Mouse (Mus musculus) heart, embryonic 10.5 days (tissue): ENCODE results near the gene Dedd. TPM values are rescaled to one million over a fixed set of nuclear protein-coding genes. Genes with fewer than 3 reads are reported as not detected.
"Not testable (repeated sequence)": the region's sequence is repeated elsewhere in the genome, so short reads cannot be mapped to it uniquely, and the experiment has no call there.

ENCODE experiments used
- DNase-seq: peaks from one replicate; pipeline ENCODE4 v3.0.0-alpha.2; 2017; ENCODE audit warnings: low spot score
- H3K27ac ChIP-seq: fragments of 300-500 bp; sonication (generic); 2 replicates; pipeline ENCODE4 v1.5.1; 2016; ENCODE audit warnings: mild to moderate bottlenecking
- H3K27me3 ChIP-seq: fragments of 300-500 bp; sonication (generic); 2 replicates; pipeline ENCODE4 v1.6.1; 2016; ENCODE audit warnings: mild to moderate bottlenecking; ENCODE audit not compliant: poor library complexity, insufficient read depth, severe bottlenecking
- H3K36me3 ChIP-seq: fragments of 300-500 bp; sonication (generic); 2 replicates; pipeline ENCODE4 v1.6.1; 2016; ENCODE audit warnings: mild to moderate bottlenecking, moderate library complexity
- H3K4me1 ChIP-seq: fragments of 300-500 bp; sonication (generic); 2 replicates; pipeline ENCODE4 v1.6.1; 2016; ENCODE audit warnings: mild to moderate bottlenecking
- H3K4me3 ChIP-seq: fragments of 300-500 bp; sonication (generic); 2 replicates; pipeline ENCODE4 v1.5.1; 2016; ENCODE audit warnings: mild to moderate bottlenecking, moderate library complexity
- H3K9me3 ChIP-seq: fragments of 300-500 bp; sonication (generic); 2 replicates; pipeline ENCODE4 v1.6.1; 2016; ENCODE audit warnings: mild to moderate bottlenecking, moderate library complexity
- WGBS: fragments of 180-500 bp; shearing (Covaris S2); methylation state at CpG from one replicate; pipeline ENCODE4 v1.1.7; 2016; 5-methylcytosine and 5-hydroxymethylcytosine counted together
- polyA plus RNA-seq: library from polyadenylated mRNA; unstranded; fragments of >200 nt; fragmentation: Nextera tagmentation; extraction: Ambion mirVana; gene quantifications from 2 replicates; pipeline ENCODE4 v1.2.1, GENCODE M21; 2016

The Dedd gene
- polyA plus RNA-seq, 1 experiment from 2014 or later = 43.8 TPM

DNA sequence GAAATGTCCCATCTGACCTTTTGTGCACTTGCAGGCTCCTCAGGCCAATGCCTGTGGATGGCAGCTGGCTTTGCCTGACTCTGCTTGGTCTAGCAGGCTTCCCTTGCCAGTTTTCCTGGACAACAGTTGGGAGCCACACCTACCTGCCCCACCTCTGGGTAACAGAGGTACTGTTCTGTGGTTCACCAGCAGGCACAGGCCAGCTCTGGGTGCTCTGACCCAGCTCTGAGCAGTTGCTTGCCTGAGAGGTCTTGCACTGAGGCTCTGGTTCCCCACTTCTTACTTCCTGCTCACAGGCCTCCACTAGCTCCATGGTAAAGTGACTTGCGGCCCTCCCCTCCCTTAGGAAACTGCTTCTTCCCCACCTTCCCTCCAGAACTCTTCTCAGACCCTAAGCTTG, 6.9 kb upstream of the Dedd start:
- H3K27ac ChIP-seq = no peak overlapping the region
- 78% methylated on average over 1 of the region's 1 CpGs for WGBS
- H3K4me3 ChIP-seq = no peak overlapping the region
- no peaks in the 10 kb centered on the region for H3K27me3 ChIP-seq
- DNase-seq = no peak
- H3K4me1 ChIP-seq = peaks cover 3% of the 10 kb centered on the region
- no peaks in the 10 kb centered on the region for H3K9me3 ChIP-seq
- H3K36me3 ChIP-seq = peaks cover 4% of the 10 kb centered on the region; the same call in 1 of the 2 replicates

DNA sequence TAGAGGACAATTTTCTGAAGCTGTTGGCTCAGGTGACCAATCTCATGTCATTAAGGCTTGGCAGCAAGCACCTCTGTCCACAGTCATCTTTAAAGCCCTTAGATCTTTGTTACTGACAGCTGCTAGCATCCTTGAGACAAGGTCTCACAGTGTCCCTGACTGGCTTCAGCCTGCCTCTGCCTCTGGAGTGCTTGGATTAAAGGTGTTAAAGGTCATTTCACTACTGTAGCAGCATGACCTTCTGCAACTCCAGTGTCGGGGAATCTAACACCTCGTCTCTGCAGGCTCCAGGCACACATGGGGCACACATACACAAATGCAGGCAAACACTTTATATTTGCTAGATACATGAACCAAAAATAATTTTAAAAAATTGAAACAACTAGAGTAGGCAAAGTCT, 3.4 kb upstream of the Dedd start:
- Histone ChIP-seq H3K36me3 (peaks cover 4% of the 10 kb centered on the region; the same call in 1 of the 2 replicates), H3K4me3 (no peak overlapping the region), H3K27me3 (no peaks in the 10 kb centered on the region), H3K27ac (no peak overlapping the region), H3K9me3 (no peaks in the 10 kb centered on the region), H3K4me1 (peaks cover 23% of the 10 kb centered on the region)
- 78% methylated on average over 2 of the region's 2 CpGs for WGBS
- DNase-seq = no peak

DNA sequence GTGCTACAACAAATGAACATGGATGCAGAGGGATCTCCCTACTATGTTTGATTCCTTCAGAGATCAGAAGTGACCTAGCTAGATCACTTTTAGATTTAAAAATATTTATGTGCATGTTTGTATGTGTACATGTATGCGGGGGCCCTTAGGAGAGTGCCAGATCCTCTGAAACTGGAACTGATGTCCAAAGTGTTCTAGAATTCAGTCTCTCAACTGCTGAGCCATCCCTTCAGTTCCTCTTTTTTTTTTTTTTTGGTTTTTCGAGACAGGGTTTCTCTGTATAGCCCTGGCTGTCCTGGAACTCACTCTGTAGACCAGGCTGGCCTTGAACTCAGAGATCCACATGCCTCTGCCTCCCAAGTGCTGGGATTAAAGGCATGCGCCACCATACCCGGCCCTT, 2.4 kb upstream of the Dedd start:
- H3K4me1 ChIP-seq = peaks cover 31% of the 10 kb centered on the region
- not testable (repeated sequence) for H3K4me3 ChIP-seq, H3K27ac ChIP-seq, DNase-seq, H3K27me3 ChIP-seq, H3K36me3 ChIP-seq, H3K9me3 ChIP-seq
- 86% methylated on average over 4 of the region's 4 CpGs for WGBS

DNA sequence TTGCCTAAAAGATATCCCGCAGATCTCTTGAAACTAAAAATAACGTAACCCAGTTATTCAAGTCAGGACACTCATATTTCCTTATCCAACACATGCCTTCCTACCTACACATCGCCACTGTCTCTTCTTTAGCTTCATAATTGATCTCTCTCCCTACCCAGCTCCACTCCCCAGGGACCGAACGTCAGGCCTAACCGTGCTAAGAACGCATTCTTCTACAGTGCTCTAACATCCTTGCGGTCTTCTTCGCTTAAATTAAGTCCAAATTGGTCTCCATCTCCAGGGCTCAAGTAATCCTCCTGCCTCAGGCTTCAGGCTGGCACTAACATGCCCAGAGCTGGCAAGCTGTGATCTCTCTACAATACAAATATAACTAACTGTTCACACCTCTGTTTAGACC, 701 bp upstream of the Dedd start:
- Histone ChIP-seq H3K4me3 (peak overlapping the region; percentile 94), H3K4me1 (peaks cover 41% of the 10 kb centered on the region), H3K36me3 (peaks cover 4% of the 10 kb centered on the region; the same call in 1 of the 2 replicates), H3K27me3 (no peaks in the 10 kb centered on the region), H3K9me3 (no peaks in the 10 kb centered on the region), H3K27ac (peak overlapping the region; percentile 100)
- WGBS = 37% methylated on average over 9 of the region's 9 CpGs
- no peak for DNase-seq

DNA sequence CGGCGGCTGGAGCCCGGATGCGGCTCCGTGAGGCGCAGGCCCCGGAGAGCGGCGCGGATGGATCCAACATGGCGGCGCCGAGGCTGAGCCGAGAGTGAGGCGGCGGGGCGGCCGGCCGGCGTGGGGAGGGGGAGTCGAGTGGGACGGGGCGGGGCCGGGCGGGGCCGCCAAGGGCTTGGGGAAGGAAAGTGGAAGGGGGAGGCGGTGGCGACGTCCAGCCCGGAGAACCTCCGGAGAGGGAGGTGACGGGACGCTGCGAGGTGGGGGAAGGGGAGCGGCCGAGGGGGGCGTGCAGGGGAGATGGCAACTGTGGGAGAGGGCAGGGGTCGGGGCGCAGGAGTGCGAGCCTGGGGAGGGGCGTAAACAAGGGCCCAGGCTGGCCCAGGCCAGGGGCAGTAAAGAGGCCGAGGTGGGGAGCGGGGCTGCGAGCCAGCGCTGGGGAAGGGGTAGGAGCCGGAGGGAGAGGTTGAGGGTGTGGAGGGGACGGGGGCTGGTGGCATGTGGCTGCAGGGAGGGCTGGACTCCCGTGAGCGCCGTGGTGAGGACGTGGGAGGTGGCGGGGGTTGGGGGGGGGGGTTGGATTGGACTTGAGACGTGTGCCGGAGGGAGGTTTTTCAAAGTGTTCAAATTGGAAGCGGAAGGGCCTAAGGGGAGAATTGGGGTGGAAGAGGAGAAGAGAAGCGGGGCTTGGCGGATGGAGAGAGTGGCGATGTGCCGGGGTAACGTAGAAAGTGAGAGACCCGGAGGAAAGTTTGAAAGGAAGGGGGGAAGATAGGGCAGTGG, 679 bp downstream of the Dedd start:
- peak overlapping the region; percentile 94 for H3K4me3 ChIP-seq
- no peaks in the 10 kb centered on the region for H3K27me3 ChIP-seq
- H3K4me1 ChIP-seq = peaks cover 46% of the 10 kb centered on the region
- peak; percentile 93 for DNase-seq
- peaks cover 6% of the 10 kb centered on the region for H3K36me3 ChIP-seq
- WGBS = under 1% methylated on average over 59 of the region's 61 CpGs
- peak overlapping the region; percentile 100 for H3K27ac ChIP-seq
- no peaks in the 10 kb centered on the region for H3K9me3 ChIP-seq

DNA sequence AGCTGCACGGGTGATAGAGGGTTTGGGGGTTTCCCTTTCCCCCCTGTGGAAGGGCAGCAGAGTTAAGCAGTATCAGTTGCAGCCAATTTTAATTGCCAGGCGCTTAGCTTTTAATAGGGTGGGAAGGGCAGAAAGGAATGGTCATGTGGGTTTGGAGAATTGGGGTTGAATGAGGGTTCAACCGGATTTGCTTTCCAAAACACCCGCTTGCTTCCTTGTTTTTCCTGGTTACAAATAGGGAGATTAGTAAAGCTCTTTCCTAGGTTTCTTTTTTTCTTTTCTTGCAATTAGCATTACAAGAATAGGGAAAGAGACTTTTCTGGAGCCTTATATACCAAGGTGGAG, 1.2 kb downstream of the Dedd start:
- Histone ChIP-seq H3K36me3 (peaks cover 3% of the 10 kb centered on the region; the same call in 1 of the 2 replicates), H3K4me3 (peak overlapping the region; percentile 94), H3K4me1 (peaks cover 47% of the 10 kb centered on the region), H3K27me3 (no peaks in the 10 kb centered on the region), H3K27ac (peak overlapping the region; percentile 100), H3K9me3 (no peaks in the 10 kb centered on the region)
- DNase-seq = no peak
- WGBS = 1% methylated on average over 4 of the region's 4 CpGs

DNA sequence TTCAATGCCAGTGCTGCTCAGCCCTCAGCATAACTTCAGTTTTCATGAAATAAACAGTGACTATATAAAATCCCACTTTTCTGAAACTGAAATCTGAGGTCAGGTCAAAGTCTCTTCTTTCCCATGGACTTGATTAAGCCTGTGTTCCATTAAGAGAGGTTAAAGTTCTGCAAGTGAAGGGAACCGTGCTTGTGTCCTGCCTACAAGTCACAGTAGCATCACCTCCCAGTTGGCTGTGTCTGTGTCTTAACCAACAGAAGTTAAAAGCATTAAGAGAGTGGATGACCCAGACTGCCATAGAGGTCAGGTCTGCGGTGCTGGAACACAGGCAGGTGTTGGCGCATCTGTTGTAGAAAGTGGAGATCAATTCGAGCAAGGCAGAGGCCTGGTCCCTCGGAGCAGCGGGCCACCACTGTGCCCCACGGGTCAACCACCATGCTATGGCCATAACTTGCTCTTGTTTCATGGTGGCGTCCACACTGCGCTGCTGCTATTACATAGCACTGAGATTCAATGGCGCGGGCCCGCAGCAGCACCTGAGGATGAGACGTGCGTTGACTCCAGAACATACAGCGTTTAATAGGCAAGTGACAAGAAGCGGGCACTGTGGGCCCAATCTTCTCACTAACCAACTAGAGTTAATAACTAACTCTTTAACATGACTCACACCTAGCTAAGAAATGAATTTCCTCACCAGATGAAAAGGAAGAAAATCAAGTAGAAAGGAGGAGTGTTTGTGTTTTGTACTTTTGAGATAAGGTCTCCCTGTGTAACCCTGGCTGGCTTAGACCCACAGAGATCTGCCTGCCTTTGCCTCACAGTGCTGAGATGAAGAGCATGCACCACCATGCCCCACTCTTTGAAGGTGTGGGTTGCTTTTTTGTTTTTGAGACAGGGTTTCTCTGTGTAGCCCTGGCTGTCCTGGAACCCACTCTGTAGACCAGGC, 13.6 kb downstream of the Dedd start:
- H3K27me3 ChIP-seq = no peaks in the 10 kb centered on the region
- H3K4me3 ChIP-seq = no peak overlapping the region
- no peak overlapping the region for H3K27ac ChIP-seq
- 0 out of 2 replicates have a peak, but pooled peaks cover 6% of the 10 kb centered on the region for H3K9me3 ChIP-seq
- H3K36me3 ChIP-seq = peaks cover 59% of the 10 kb centered on the region
- H3K4me1 ChIP-seq = peaks cover 9% of the 10 kb centered on the region; the same call in 1 of the 2 replicates
- no peak for DNase-seq
- 93% methylated on average over 16 of the region's 16 CpGs for WGBS

DNA sequence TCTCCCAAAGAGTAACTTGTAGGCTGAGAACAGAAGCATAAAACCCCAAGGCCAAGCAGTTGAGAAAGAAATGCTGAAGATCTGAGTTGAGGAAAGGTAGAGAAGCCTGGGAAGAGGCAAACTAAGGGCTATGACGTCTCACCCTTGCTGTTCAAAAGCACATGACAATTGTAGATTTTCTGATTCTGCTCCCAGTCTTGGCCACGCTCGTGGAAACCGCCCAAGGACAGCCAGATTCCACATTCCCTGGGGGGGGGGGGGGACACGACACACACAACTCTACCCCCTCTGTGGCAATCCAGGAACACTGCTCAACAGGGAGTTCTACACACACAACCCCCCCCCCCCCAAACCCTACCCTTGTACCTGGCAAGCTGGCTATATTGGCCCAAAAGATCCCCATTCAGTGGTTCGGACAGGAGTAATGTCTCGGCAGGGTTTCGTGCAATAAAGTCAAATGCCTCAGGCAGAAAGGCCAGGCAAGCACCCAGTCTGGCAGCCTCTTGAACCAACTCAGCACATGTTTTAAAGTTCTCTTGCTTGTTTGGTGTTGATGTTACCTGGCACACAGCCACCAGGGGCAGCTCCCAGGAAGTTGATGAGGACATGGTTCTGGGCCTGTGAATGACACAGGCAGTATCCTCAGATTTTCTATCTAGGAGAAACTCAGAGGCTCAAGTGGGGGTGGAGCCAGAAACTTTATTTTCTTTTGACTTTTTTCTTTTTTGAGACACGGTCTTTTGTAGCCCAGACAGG, 15.2 kb downstream of the Dedd start:
- Histone ChIP-seq H3K36me3 (peaks cover 50% of the 10 kb centered on the region), H3K9me3 (0 out of 2 replicates have a peak, but pooled peaks cover 6% of the 10 kb centered on the region), H3K4me3 (no peak overlapping the region), H3K27ac (no peak overlapping the region), H3K27me3 (no peaks in the 10 kb centered on the region), H3K4me1 (peaks cover 9% of the 10 kb centered on the region; the same call in 1 of the 2 replicates)
- peak; percentile 79 for DNase-seq
- WGBS = 80% methylated on average over 9 of the region's 9 CpGs

DNA sequence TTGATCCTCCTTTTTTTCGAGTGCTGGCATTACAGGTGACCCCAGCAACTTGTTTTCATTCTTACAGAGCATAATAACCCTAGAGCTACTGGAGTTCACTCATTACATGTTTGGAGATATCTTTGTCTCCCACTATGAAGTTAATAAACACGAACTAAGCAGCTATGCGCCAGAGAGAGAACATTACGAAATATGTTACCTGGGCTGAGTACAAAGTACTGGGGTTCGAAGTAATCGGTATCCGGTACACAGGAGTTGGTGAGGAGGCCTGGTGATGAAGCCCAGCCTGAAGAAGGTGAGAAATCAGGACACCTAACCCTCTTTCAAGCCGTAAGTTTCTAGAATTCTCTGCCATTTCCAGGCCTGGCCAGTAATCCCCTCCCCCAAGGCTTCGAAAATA, 15.8 kb downstream of the Dedd start:
- WGBS = 71% methylated on average over 9 of the region's 9 CpGs
- H3K4me1 ChIP-seq = peaks cover 9% of the 10 kb centered on the region; the same call in 1 of the 2 replicates
- H3K27ac ChIP-seq = peak overlapping the region; percentile 93; the same call in 1 of the 2 replicates
- DNase-seq = no peak
- H3K36me3 ChIP-seq = peaks cover 44% of the 10 kb centered on the region
- H3K4me3 ChIP-seq = peak overlapping the region; percentile 95
- 0 out of 2 replicates have a peak, but pooled peaks cover 6% of the 10 kb centered on the region for H3K9me3 ChIP-seq
- no peaks in the 10 kb centered on the region for H3K27me3 ChIP-seq

DNA sequence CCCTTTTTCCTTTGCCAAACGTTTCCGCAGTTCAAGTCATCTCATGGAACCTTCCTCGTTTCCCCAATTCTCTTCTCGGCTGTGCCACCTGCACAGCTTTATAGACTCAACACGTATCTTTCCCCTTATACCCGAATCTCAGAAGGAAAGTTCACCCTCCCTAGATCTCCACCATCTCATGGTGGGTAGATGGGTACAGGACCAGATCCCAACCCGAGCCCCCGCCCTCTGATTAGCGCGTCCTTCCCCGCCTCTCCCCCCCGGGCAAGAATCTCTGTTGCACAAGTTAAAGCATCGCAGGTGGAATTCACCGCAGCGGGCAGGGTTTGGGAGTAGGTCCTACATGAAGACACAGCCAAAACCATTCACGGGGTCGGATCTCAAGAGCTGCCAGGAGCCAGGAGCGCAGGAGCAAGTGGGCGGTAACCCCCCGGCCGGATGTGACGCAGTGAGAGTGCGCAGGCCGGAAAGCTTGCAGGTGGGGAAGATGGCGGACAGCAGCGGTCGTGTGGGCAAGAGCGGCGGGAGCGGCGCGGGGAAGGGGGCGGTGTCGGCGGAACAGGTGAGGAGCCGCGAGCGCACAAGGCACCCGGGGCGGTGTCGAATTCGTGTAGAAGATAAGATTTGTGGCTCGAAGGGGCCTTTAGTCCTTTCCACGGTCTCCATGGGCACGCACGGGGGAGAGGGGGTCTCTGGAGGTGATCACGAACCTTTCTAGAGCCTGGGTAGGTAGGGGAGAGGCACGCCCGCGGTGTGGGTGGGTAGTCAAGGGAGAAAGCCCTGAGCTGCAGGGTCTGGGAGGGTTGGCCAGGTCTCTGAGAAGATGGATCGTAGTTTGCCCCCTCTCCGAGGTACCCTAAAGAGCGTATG, 16.5 kb downstream of the Dedd start, which contains the start of the genes Nit1 and Pfdn2:
Gene Nit1 (minus strand): TSS at position 422 of the 870 bp plus-strand sequence.
Gene Pfdn2 (plus strand): TSS at position 446 of the 870 bp plus-strand sequence.
- Histone ChIP-seq H3K4me3 (peak within 1 kb of the TSS; percentile 95), H3K9me3 (0 out of 2 replicates have a peak, but pooled peaks cover 6% of the 10 kb centered on the region), H3K36me3 (peaks cover 36% of the 10 kb centered on the region), H3K27me3 (no peaks in the 10 kb centered on the region), H3K27ac (peak within 1 kb of the TSS; percentile 93), H3K4me1 (peaks cover 9% of the 10 kb centered on the region; the same call in 1 of the 2 replicates)
- peak; percentile 98 for DNase-seq
- under 1% methylated on average over 53 of the region's 53 CpGs for WGBS

DNA sequence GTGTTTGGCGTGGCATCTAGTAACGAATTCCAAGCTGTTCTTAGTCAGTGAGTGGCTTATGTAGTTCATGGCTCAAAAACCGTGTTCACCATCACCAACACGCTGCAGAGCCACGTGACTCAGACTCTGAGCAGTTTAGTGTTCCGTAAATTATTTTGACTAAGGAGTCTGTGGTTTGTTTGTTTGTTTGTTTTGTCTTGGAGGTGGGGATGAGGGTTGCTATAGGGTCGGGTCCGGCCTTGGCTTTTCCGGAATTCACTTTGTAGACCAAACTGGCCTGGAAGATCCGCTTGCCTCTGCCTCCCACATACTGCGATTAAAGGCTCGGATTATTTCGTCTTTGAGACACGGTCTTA, 17.1 kb downstream of the Dedd start:
- Histone ChIP-seq H3K4me1 (peaks cover 9% of the 10 kb centered on the region; the same call in 1 of the 2 replicates), H3K4me3 (peak overlapping the region; percentile 95), H3K27me3 (no peaks in the 10 kb centered on the region), H3K9me3 (0 out of 2 replicates have a peak, but pooled peaks cover 6% of the 10 kb centered on the region), H3K36me3 (peaks cover 30% of the 10 kb centered on the region), H3K27ac (peak overlapping the region; percentile 93)
- under 1% methylated on average over 14 of the region's 14 CpGs for WGBS
- no peak for DNase-seq
